Mouse (Mus musculus): ENCODE data around the gene Rab11fip2.
A peak's percentile ranks its signal among the peaks of the same experiment; 100 is the strongest.

Gene Rab11fip2

GRCm38 (mm10) chr19:59943322-59943871 lies at the start of gene Rab11fip2:
Gene Rab11fip2, minus strand, starts transcription at chr19:59943654.
- peak; percentile 90 for DNase-seq

GRCm38 (mm10) chr19:59981588-59981987 lies 38.1 kb upstream of the Rab11fip2 start:
- DNase-seq = no peak

GRCm38 (mm10) chr19:59954936-59955335 lies 11.5 kb upstream of the Rab11fip2 start:
- DNase-seq = no peak

- DNase-seq = no peak
Observed at GRCm38 (mm10) chr19:59949731-59950130, 6.3 kb upstream of the Rab11fip2 start.

- DNase-seq = no peak
Observed at GRCm38 (mm10) chr19:59942716-59943321, 635 bp downstream of the Rab11fip2 start.

GRCm38 (mm10) chr19:59939711-59940110 lies 3.7 kb downstream of the Rab11fip2 start:
- DNase-seq = peak; percentile 24

GRCm38 (mm10) chr19:59932085-59932484 lies 11.4 kb downstream of the Rab11fip2 start:
- peak; percentile 56 for DNase-seq

- DNase-seq = no peak
Observed at GRCm38 (mm10) chr19:59928672-59929071, 14.8 kb downstream of the Rab11fip2 start.

GRCm38 (mm10) chr19:59926125-59926524 lies 17.3 kb downstream of the Rab11fip2 start:
- no peak for DNase-seq

GRCm38 (mm10) chr19:59920846-59921245 lies 22.6 kb downstream of the Rab11fip2 start:
- no peak for DNase-seq

- no peak for DNase-seq
Observed at GRCm38 (mm10) chr19:59917901-59918613, 25.4 kb downstream of the Rab11fip2 start.

GRCm38 (mm10) chr19:59911554-59911953 lies 31.9 kb downstream of the Rab11fip2 start:
- no peak for DNase-seq

GRCm38 (mm10) chr19:59905296-59906081 lies 38.0 kb downstream of the Rab11fip2 start:
- DNase-seq = no peak

GRCm38 (mm10) chr19:59899965-59900364 lies 43.5 kb downstream of the Rab11fip2 start:
- DNase-seq = no peak

GRCm38 (mm10) chr19:59898301-59898700 lies 45.2 kb downstream of the Rab11fip2 start:
- DNase-seq = no peak

- no peak for DNase-seq
Observed at GRCm38 (mm10) chr19:59889383-59889782, 54.1 kb downstream of the Rab11fip2 start.

GRCm38 (mm10) chr19:59888846-59889245 lies 54.6 kb downstream of the Rab11fip2 start:
- no peak for DNase-seq

- no peak for DNase-seq
Observed at GRCm38 (mm10) chr19:59887866-59888265, 55.6 kb downstream of the Rab11fip2 start.

- DNase-seq = no peak
Observed at GRCm38 (mm10) chr19:59885301-59885700, 58.2 kb downstream of the Rab11fip2 start.

- DNase-seq = no peak
Observed at GRCm38 (mm10) chr19:59877238-59877637, 66.2 kb downstream of the Rab11fip2 start.

GRCm38 (mm10) chr19:59866666-59867065 lies 76.8 kb downstream of the Rab11fip2 start:
- no peak for DNase-seq

GRCm38 (mm10) chr19:59862423-59862822 lies 81.0 kb downstream of the Rab11fip2 start:
- no peak for DNase-seq

GRCm38 (mm10) chr19:59860799-59861198 lies 82.7 kb downstream of the Rab11fip2 start:
- no peak for DNase-seq

All from cerebellum, adult 9-11 months (tissue).